Mouse (Mus musculus) forebrain, embryonic 14.5 days (tissue): ENCODE measurements around the gene Nek8. TPM values are rescaled to one million over a fixed set of nuclear protein-coding genes. Genes with fewer than 3 reads are reported as not detected.

Source experiments
- ATAC-seq: fragments of 200-750 bp; cut with Nextera tagmentation; 2 replicates; pipeline ENCODE4 v1.8.0; 2017; ENCODE audit warnings: mild to moderate bottlenecking, moderate library complexity
- DNase-seq: peaks from one replicate; pipeline ENCODE4 v3.0.0-alpha.2; 2015; ENCODE audit warnings: low spot score
- H3K27ac ChIP-seq: fragments of 300-500 bp; sonication (generic); 2 replicates; pipeline ENCODE4 v1.5.1; 2014; ENCODE audit warnings: low read depth, mild to moderate bottlenecking, control low read depth, low read length, moderate library complexity
- H3K27me3 ChIP-seq: fragments of 300-500 bp; sonication (generic); replicated peaks from 2 replicates; pipeline ENCODE4 v1.6.1; 2014; ENCODE audit warnings: low read length, control low read depth, mixed read lengths; ENCODE audit not compliant: control insufficient read depth, insufficient read depth
- H3K36me3 ChIP-seq: fragments of 300-500 bp; sonication (generic); 2 replicates; pipeline ENCODE4 v1.6.1; 2014; ENCODE audit warnings: low read length, control low read depth; ENCODE audit not compliant: control insufficient read depth, insufficient read depth
- H3K4me1 ChIP-seq: fragments of 300-500 bp; sonication (generic); 2 replicates; pipeline ENCODE4 v1.6.1; 2014; ENCODE audit warnings: antibody characterized with exemption, low read length, control low read depth; ENCODE audit not compliant: control insufficient read depth, insufficient read depth
- H3K4me2 ChIP-seq: fragments of 300-500 bp; sonication (generic); 2 replicates; pipeline ENCODE4 v1.6.1; 2014; ENCODE audit warnings: mild to moderate bottlenecking, control low read depth, low read length
- H3K4me3 ChIP-seq: fragments of 300-500 bp; sonication (generic); 2 replicates; pipeline ENCODE4 v1.5.1; 2014; ENCODE audit warnings: low read depth, low read length, control low read depth
- H3K9ac ChIP-seq: fragments of 300-500 bp; sonication (generic); 2 replicates; pipeline ENCODE4 v1.6.1; 2014; ENCODE audit warnings: mild to moderate bottlenecking, low read length, control low read depth, moderate library complexity
- H3K9me3 ChIP-seq: fragments of 300-500 bp; sonication (generic); replicated peaks from 2 replicates; pipeline ENCODE4 v1.6.1; 2016; ENCODE audit warnings: low read length, control low read depth, mixed read lengths; ENCODE audit not compliant: control insufficient read depth
- WGBS: fragments of 180-500 bp; shearing (Covaris S2); extraction: QIAGEN DNeasy Blood & Tissue Kit; methylation state at CpG from one replicate; pipeline ENCODE4 v1.1.7; 2014; 5-methylcytosine and 5-hydroxymethylcytosine counted together
- polyA plus RNA-seq: library from polyadenylated mRNA; unstranded; fragments of >200 nt; fragmentation: Nextera tagmentation; extraction: Ambion mirVana; gene quantifications from 2 replicates; pipeline ENCODE4 v1.2.1, GENCODE M21; 2014

Gene Nek8
- polyA plus RNA-seq, 1 experiment from 2014 or later, result 5.5 TPM

DNA sequence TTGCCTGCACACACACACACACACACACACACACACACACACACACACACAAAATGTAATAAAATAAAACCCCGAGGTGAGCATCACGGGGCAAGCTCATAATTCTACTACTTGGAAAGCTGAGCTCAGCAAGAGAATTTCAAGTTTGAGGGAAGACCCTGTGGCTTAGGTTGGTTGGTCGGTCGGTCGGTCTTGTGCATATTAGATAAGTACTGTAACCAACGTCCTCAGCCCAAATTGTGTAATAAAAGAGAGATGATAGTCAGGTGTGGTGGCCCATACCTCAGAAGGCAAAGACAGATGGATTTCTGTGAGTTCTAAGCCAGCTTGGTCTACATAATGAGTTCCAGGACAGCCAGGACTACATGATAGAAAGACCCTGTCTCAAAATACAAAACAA, 42.6 kb downstream of the Nek8 start:
- Histone ChIP-seq H3K27me3 (no peaks in the 10 kb centered on the region), H3K4me1 (no peaks in the 10 kb centered on the region), H3K4me2 (no peak overlapping the region), H3K4me3 (no peak overlapping the region), H3K9ac (no peak overlapping the region), H3K9me3 (no peaks in the 10 kb centered on the region), H3K27ac (no peak overlapping the region), H3K36me3 (no peaks in the 10 kb centered on the region)
- WGBS, result 91% methylated on average over 6 of the region's 6 CpGs
- DNase-seq (no peak), ATAC-seq (no peak)

DNA sequence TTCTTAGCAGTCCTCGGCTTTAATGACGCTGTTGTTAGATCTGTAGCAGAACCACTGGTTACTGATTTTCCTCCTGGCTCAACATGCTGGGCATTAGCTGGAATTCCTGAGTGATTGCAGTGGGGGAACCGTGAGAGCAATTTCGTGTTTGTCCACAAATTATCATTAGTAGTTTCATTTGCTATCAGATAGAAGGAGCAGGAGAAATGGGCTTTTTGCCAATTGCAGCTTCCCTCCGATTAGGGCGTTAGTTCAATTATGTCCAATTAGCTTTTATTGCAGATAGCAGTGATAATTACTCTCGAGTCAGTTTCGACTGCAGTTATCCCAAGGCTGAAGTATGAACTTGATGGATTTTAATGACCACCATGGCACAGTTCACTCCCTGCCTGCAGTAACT, 47.0 kb downstream of the Nek8 start:
- H3K27me3 ChIP-seq, result no peaks in the 10 kb centered on the region
- DNase-seq, result peak; percentile 59
- no peaks in the 10 kb centered on the region for H3K36me3 ChIP-seq
- no peak overlapping the region for H3K4me3 ChIP-seq
- no peaks in the 10 kb centered on the region for H3K9me3 ChIP-seq
- no peak for ATAC-seq
- no peak overlapping the region for H3K4me2 ChIP-seq
- no peak overlapping the region for H3K27ac ChIP-seq
- no peaks in the 10 kb centered on the region for H3K4me1 ChIP-seq
- no peak overlapping the region for H3K9ac ChIP-seq
- 44% methylated on average over 8 of the region's 8 CpGs for WGBS

DNA sequence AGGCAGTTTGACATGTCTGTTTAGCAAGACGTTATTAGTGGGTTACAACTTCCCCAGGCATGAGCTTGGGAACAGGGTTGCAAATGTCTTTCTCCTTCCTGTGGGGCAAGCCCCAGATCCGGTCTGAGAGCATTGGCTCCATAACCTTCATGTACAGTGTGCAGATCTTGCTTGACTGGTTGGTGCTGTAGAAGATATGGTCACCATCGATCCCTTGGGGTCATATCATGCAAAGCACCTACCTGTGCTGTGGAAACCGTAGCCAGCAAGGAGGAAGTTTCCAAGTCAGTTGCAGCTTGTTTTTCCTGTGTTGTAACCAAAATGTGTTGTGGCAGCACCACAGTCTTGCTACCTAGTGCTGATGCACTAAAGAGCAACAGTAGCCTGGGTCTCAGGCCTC, 49.7 kb downstream of the Nek8 start:
- H3K36me3 ChIP-seq, result no peaks in the 10 kb centered on the region
- DNase-seq, result no peak
- no peak overlapping the region for H3K9ac ChIP-seq
- H3K4me1 ChIP-seq, result no peaks in the 10 kb centered on the region
- 92% methylated on average over 4 of the region's 4 CpGs for WGBS
- H3K27me3 ChIP-seq, result no peaks in the 10 kb centered on the region
- H3K9me3 ChIP-seq, result no peaks in the 10 kb centered on the region
- no peak overlapping the region for H3K4me3 ChIP-seq
- no peak overlapping the region for H3K4me2 ChIP-seq
- ATAC-seq, result no peak
- H3K27ac ChIP-seq, result no peak overlapping the region

DNA sequence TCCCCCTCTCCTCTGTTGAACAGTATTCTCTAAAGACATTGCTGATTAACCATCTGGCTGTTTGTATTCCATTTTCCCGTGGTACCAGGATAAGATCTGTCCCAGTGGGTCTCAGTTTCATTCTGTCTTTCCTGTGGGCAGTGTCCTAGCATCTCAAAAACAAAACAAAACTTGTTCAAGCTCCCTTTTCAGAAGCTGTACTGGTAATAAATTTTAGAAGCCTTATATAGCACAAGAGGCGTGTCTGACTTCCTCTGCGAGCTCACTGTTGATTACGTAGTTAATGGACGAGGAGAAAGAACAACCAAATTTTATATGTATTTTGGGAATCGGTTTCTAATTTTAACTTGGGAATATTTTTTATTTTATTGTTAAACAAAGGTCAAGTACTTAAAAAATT, 50.8 kb downstream of the Nek8 start:
- Histone ChIP-seq H3K4me3 (no peak overlapping the region), H3K36me3 (no peaks in the 10 kb centered on the region), H3K4me2 (no peak overlapping the region), H3K27ac (no peak overlapping the region), H3K9me3 (no peaks in the 10 kb centered on the region), H3K9ac (no peak overlapping the region), H3K27me3 (no peaks in the 10 kb centered on the region), H3K4me1 (no peaks in the 10 kb centered on the region)
- ATAC-seq, result no peak
- DNase-seq, result peak; percentile 14
- 84% methylated on average over 6 of the region's 6 CpGs for WGBS

DNA sequence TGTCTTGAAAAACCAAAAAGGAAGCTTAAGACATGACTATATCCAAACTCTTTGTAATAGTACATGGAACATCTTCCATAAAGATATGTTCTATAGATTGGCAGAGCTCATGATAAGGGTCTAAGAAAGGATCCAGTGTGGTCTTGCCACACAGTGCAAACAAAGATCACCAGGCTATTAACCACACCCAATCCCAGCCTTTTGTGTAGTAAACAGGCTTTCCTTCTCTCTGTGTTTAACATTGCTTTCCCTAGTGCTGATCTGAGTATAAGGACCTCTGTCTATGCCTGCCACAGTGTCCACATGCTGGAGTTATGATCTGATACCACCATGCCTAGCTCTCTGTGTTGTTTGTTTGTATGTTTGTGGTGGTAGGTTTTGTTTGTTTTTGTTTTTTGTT, 52.7 kb downstream of the Nek8 start:
- Histone ChIP-seq H3K36me3 (no peaks in the 10 kb centered on the region), H3K4me1 (no peaks in the 10 kb centered on the region), H3K27ac (no peak overlapping the region), H3K27me3 (no peaks in the 10 kb centered on the region), H3K4me3 (no peak overlapping the region), H3K9ac (no peak overlapping the region), H3K4me2 (no peak overlapping the region), H3K9me3 (no peaks in the 10 kb centered on the region)
- DNase-seq (no peak), ATAC-seq (no peak)

DNA sequence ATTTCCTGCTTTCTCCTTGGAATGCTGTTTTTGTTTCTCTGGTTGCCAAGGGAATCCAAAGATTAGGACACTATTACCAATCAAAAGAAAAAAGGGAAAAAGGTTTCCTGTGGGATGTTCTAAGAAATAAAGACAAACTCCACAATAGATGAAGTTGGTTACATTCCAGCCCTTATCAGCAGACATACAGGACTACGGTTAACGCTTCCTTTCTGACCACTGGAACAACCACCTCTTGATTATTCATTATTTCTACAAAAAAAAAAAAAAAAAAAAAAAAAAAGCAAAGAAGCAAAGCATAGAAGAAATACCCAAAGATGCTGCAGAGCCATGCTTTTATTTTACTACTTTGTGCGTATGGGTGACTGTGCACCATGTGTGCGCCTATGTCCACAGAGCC, 53.7 kb downstream of the Nek8 start:
- 92% methylated on average over 4 of the region's 4 CpGs for WGBS
- H3K27me3 ChIP-seq, result no peaks in the 10 kb centered on the region
- no peak overlapping the region for H3K4me2 ChIP-seq
- H3K9ac ChIP-seq, result no peak overlapping the region
- ATAC-seq, result no peak
- H3K27ac ChIP-seq, result no peak overlapping the region
- no peaks in the 10 kb centered on the region for H3K4me1 ChIP-seq
- H3K4me3 ChIP-seq, result no peak overlapping the region
- DNase-seq, result no peak
- H3K9me3 ChIP-seq, result no peaks in the 10 kb centered on the region
- no peaks in the 10 kb centered on the region for H3K36me3 ChIP-seq

DNA sequence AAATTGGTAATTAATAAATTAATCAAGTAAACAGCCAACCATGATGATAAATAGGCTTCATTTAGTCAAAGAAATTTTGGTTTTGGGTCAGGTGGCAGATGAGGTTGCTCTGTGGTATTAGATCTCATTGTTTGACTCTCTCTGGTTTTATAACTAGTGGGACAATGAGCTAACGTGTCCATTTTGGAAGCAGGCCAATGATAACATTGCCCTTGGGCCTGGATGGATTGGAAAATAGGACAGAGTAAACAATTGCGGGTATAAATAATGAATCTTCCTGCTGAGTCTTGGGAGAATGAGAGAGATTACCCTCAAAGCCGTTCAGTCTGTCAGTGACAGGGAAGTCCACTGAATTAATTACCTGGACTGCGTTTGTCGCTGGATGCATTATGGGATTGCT, 55.3 kb downstream of the Nek8 start:
- Histone ChIP-seq H3K27ac (no peak overlapping the region), H3K9ac (no peak overlapping the region), H3K4me3 (no peak overlapping the region), H3K4me1 (peaks cover 5% of the 10 kb centered on the region; the same call in 1 of the 2 replicates), H3K36me3 (no peaks in the 10 kb centered on the region), H3K4me2 (no peak overlapping the region), H3K9me3 (no peaks in the 10 kb centered on the region), H3K27me3 (no peaks in the 10 kb centered on the region)
- ATAC-seq (no peak), DNase-seq (no peak)
- 44% methylated on average over 5 of the region's 5 CpGs for WGBS

DNA sequence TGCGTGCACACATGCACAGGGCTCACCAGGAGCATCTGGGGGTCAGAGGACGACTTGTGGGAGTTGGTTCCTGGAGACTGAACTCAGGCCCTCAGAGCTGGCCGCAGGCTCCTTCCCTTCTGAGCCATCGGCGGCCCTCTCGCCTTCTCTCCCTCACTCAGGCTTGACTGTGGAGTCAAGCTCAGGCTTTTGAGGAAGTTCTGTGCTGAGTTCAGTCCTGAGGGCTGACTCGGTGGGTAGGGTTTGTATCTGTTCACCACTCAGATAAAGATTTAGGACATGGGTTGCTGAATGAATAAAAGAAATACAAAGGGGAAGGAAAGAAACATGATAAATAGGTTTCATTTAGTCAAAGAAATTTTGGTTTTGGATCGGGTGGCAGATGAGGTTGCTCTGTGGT, 56.6 kb downstream of the Nek8 start:
- no peak for DNase-seq
- 88% methylated on average over 8 of the region's 8 CpGs for WGBS

DNA sequence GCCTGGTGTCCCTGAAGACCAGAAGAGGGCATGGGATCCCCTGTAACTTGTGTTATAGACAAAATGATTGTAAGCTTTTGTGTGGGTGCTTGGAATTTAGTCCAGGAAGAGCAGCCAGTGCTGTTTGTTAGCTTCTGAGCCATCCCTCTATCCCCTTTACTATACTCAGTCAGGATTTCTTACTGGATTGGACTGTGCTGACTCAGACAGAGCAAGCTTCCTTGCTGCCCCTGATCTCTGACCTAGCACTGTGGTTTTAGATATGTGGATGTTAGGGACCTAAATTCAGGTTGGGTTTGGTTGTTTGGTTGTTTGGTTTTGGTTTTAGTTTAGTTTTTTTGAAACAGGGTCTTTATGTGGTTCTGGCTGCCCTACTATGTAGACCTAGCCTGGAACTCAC, 58.0 kb downstream of the Nek8 start:
- no peak for ATAC-seq
- Histone ChIP-seq H3K9ac (no peak overlapping the region), H3K27me3 (no peaks in the 10 kb centered on the region), H3K4me1 (peaks cover 18% of the 10 kb centered on the region; the same call in 1 of the 2 replicates), H3K4me2 (no peak overlapping the region), H3K36me3 (no peaks in the 10 kb centered on the region), H3K27ac (no peak overlapping the region), H3K4me3 (no peak overlapping the region), H3K9me3 (no peaks in the 10 kb centered on the region)
- no peak for DNase-seq

More for the DNA sequence above, 56.6 kb downstream of the Nek8 start:
- Histone ChIP-seq H3K4me1 (peaks cover 5% of the 10 kb centered on the region; the same call in 1 of the 2 replicates), H3K27me3 (no peaks in the 10 kb centered on the region), H3K9me3 (no peaks in the 10 kb centered on the region), H3K4me3 (no peak overlapping the region), H3K27ac (no peak overlapping the region), H3K9ac (no peak overlapping the region), H3K36me3 (no peaks in the 10 kb centered on the region), H3K4me2 (no peak overlapping the region)
- no peak for ATAC-seq

DNA sequence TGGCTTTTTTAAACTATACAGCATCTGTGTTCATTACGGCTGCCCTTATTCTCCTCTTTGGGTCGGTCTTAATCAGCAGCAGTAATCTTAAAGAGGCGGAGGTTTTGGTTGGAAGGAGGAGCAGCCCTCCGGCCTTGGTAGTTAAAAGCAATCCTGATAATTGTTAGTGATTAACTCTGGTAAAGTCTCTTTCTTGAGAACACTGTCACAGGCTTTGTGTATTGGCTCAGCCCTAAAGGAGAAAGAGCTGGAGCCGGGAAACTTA, 60.4 kb downstream of the Nek8 start:
- Histone ChIP-seq H3K36me3 (no peaks in the 10 kb centered on the region), H3K9me3 (no peaks in the 10 kb centered on the region), H3K9ac (peak overlapping the region; percentile 82), H3K4me2 (peak overlapping the region; percentile 71), H3K27ac (peak overlapping the region; percentile 93), H3K4me1 (peaks cover 21% of the 10 kb centered on the region; the same call in 1 of the 2 replicates), H3K4me3 (peak overlapping the region; percentile 76), H3K27me3 (no peaks in the 10 kb centered on the region)
- WGBS, result 1% methylated on average over 5 of the region's 5 CpGs
- ATAC-seq (no peak), DNase-seq (no peak)
